Mouse (Mus musculus) c-Kit-positive CD71-positive TER-119-negative erythroid progenitor cells, embryonic 14.5 days (primary cell): ENCODE results near the gene Hnrnpul1.

Experiments used
- DNase-seq: peaks from one replicate; pipeline ENCODE4 v3.0.0-alpha.2; 2013; ENCODE audit warnings: low read depth

Hnrnpul1 gene

GRCm38 (mm10) chr7:25718788-25719417, 35.7 kb downstream of the Hnrnpul1 start, which contains the start of gene Ccdc97:
TSS of gene Ccdc97 (minus strand) at chr7:25719088.
- DNase-seq = peak; percentile 96

DNA sequence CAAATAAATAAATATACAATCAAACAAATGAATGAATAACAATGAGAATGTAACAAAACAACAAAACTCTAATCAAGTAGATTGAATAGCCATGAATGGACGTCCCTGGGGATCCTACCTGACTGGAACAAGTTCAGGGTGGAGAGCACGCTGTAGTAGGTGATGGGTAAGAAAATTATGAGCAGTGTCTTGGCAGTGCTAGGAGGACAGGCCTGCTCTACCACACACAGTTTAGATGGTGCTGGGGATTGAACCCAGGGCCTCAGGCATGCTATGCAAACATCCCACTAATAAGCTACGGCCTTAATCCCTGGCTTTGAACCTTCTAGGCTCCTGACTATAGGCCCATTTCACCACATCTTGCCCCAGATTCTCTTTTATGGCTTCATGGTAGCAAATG, 37.1 kb downstream of the Hnrnpul1 start:
- no peak for DNase-seq

- no peak for DNase-seq
Measured at GRCm38 (mm10) chr7:25715731-25716271, 38.8 kb downstream of the Hnrnpul1 start.

GRCm38 (mm10) chr7:25714581-25714980, 40.0 kb downstream of the Hnrnpul1 start:
- DNase-seq = no peak

DNA sequence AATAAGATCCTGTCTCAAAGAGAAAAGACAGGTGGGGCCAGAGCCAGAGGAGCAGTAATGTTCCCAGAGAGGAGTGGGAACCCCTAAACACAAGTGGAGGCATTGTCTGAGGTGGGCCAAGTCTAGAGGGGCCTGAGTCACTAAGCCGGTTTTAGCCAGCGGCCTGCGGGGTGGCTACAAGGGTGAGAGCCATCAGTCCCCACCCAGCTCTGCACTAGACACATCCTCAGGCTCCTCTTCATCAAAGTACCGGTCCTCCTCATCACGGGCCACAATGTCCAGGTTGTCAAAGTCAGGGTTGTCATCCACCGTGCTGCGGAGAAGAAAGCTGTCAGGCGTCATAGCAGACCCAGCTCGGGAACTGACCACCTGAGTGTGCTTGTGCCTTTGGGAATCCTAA, 41.8 kb downstream of the Hnrnpul1 start:
- no peak for DNase-seq

GRCm38 (mm10) chr7:25711731-25712197, 42.8 kb downstream of the Hnrnpul1 start:
- DNase-seq = no peak

DNA sequence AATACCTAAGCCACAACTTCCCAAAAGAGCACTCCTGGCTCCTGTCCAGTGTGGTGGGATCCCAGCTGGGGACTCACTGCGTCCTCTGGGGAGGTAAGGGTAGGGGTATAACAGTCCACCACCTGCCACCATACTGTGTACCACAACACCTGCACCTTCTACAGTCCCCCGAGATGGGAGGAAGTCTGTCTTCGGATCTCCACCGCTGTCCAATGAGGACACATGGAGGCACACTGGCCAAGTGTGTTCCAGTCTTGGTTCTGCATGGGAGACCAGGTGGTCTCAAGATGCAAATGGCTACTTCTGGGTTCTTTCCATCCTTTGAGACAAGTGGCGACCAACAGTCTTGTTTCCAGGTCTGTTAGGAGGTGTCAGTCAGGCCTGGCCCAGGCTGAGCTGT, 43.4 kb downstream of the Hnrnpul1 start:
- DNase-seq = no peak

DNA sequence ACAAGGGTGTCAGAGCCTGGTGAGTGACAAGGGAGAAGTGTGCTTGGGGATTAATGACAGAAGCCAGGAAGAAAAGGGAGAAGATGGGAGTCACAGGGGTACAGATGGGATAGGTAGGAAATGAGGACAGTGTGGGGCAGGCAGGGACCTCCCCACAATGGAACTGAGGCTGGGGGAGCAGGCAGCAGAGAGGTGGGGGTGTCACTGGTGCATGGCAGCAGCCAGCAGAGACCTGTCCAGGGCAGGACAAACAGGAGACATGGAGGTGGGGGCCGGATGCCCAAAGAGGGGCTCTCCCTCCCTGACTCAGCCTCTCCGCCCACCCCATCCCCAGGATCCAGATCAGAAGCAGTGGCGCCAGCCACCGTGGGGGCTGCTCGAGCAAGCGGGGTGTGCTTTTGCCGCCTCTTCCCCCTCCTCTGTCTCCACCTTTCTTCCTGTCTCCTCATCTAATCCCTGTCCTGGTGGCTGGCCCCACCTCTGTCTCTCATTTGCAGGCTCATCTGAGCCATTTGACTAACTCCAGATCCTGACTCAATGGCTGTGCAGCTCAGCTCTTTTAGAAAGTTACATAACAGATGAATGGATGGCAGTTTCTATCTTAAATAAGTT, 43.9 kb downstream of the Hnrnpul1 start:
- DNase-seq = no peak

DNA sequence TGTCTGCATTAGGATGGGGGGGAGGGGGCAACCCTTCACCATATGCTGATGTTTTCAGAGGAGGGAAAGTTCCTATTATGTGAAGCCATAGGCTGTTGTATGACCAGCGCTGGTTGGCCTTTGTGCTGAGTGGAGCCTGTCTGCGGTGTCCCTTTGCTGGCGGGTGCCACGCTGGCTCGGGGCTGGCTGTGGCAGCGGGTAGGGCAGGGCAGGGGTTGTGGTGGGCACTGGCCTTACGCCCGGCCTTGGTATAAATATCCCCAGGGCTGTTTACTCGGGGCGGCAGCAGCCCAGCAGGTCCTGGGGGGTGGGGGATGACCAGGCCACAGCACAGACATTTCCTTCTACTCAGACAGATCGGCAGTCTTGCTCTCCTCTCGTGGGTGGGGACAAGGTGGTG, 44.6 kb downstream of the Hnrnpul1 start:
- no peak for DNase-seq

GRCm38 (mm10) chr7:25707581-25708292, 46.8 kb downstream of the Hnrnpul1 start:
- DNase-seq = no peak

- no peak for DNase-seq
Measured at GRCm38 (mm10) chr7:25706578-25707170, 47.9 kb downstream of the Hnrnpul1 start.

DNA sequence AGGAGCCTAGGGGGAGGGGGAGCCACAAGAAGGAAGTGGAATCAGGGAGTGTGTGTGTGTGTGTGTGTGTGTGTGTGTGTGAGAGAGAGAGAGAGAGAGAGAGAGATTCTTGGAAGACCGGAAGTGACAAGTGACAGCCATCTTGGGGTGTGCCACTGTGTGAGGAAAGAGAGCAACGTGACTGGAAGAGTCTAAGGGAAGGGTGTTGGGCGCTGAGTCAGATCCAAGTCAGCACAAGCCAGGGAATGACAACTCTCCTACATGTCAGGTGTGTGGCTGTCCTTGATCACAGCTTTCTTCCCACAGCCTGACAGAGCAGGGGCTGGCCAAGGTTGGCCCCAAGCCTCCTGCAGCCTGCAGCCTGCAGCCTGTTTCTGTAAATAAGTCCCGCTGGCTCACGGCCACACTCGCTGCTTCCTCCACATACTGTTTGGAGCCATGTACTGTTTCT, 48.7 kb downstream of the Hnrnpul1 start:
- DNase-seq = no peak

- DNase-seq = no peak
Measured at GRCm38 (mm10) chr7:25704716-25705364, 49.7 kb downstream of the Hnrnpul1 start.

GRCm38 (mm10) chr7:25703793-25704494, 50.6 kb downstream of the Hnrnpul1 start:
- no peak for DNase-seq

DNA sequence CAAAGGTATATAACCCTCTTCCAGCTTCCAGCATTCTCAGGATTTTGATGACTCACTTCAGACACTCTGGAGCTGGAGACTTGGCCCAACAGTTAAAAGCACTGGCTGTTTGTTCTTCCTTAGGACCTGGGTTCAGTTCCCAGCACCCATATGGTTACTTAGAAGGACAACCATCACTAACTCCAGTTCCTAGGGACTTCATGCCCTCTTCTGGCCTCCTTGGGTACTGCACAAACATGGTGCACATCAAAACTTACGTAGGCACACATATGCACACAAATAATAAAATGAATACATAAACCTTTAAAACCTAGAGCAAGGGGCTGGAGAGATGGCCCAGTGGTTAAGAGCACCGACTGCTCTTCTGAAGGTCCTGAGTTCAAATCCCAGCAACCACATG, 52.2 kb downstream of the Hnrnpul1 start:
- no peak for DNase-seq

- DNase-seq = no peak
Measured at GRCm38 (mm10) chr7:25700732-25701131, 53.8 kb downstream of the Hnrnpul1 start.

- DNase-seq = no peak
Measured at GRCm38 (mm10) chr7:25699851-25700250, 54.7 kb downstream of the Hnrnpul1 start.

- DNase-seq = no peak
Measured at GRCm38 (mm10) chr7:25694104-25694503, 60.5 kb downstream of the Hnrnpul1 start.

GRCm38 (mm10) chr7:25690051-25690450, 64.5 kb downstream of the Hnrnpul1 start:
- DNase-seq = no peak

DNA sequence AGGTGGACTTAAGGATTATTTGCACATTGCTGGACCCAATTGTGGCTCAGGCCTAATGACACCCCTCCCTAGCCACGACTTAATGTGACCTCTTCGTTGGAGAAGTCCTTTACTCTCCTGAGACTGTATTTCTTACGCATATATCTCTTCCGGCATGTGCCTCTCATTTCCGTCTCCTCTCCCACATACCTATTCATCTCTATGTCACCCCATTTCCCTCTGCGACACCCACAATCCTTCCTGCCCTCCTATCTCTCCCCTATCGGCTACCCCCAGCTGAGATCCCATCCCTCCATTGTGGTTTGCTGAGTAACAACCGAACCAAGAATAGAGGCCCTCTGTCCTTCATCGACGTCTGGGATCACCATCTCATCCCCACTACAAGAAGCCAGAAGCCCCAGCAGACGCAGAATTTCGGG, 64.9 kb downstream of the Hnrnpul1 start:
- no peak for DNase-seq
